Mouse (Mus musculus) brown adipose tissue, adult 24 weeks (tissue): Measurements from ENCODE around the gene Gm29609. TPM values are rescaled to one million over a fixed set of nuclear protein-coding genes. Genes with fewer than 3 reads are reported as not detected.

Experiments
- H3K27ac ChIP-seq: fragments of 200-500 bp; replicated peaks from 2 replicates; pipeline ENCODE4 v1.5.1; 2012; ENCODE audit warnings: low read depth, mild to moderate bottlenecking, low read length
- H3K4me1 ChIP-seq: fragments of 200-500 bp; 2 replicates; pipeline ENCODE4 v1.6.1; 2012; ENCODE audit warnings: low read length, mixed read lengths; ENCODE audit not compliant: control insufficient read depth, insufficient read depth, insufficient read length
- H3K4me3 ChIP-seq: fragments of 200-500 bp; 2 replicates; pipeline ENCODE4 v1.5.1; 2012; ENCODE audit warnings: low read depth, mild to moderate bottlenecking, low read length, moderate library complexity; ENCODE audit not compliant: insufficient read depth
- polyA plus RNA-seq: library from polyadenylated mRNA; stranded (reverse); fragments of >200 nt; gene quantifications from 2 replicates; pipeline ENCODE4 v1.2.4, GENCODE M21; 2012; ENCODE audit not compliant: missing spikeins, insufficient read depth, insufficient read length

Gene Gm29609
- polyA plus RNA-seq, 1 experiment, result not detected

GRCm38 (mm10) chr5:31201042-31201741, 21.5 kb upstream of the Gm29609 start:
- Histone ChIP-seq H3K27ac (peak overlapping the region; percentile 85), H3K4me1 (no peaks in the 10 kb centered on the region; the same call in 1 of the 2 replicates), H3K4me3 (peak overlapping the region; percentile 69)

GRCm38 (mm10) chr5:31200327-31200768, 20.6 kb upstream of the Gm29609 start:
- Histone ChIP-seq H3K4me1 (no peaks in the 10 kb centered on the region; the same call in 1 of the 2 replicates), H3K27ac (no peak overlapping the region), H3K4me3 (peak overlapping the region; percentile 20)

GRCm38 (mm10) chr5:31199893-31200292, 20.2 kb upstream of the Gm29609 start:
- no peaks in the 10 kb centered on the region; the same call in 1 of the 2 replicates for H3K4me1 ChIP-seq
- H3K4me3 ChIP-seq, result no peak overlapping the region
- no peak overlapping the region for H3K27ac ChIP-seq

- no peak overlapping the region for H3K27ac ChIP-seq
- no peaks in the 10 kb centered on the region; the same call in 1 of the 2 replicates for H3K4me1 ChIP-seq
- no peak overlapping the region for H3K4me3 ChIP-seq
Measured at GRCm38 (mm10) chr5:31199321-31199892, 19.7 kb upstream of the Gm29609 start.

GRCm38 (mm10) chr5:31198616-31199320, 19.1 kb upstream of the Gm29609 start:
- H3K4me1 ChIP-seq, result no peaks in the 10 kb centered on the region; the same call in 1 of the 2 replicates
- no peak overlapping the region for H3K27ac ChIP-seq
- H3K4me3 ChIP-seq, result no peak overlapping the region

- Histone ChIP-seq H3K4me3 (no peak overlapping the region), H3K27ac (no peak overlapping the region), H3K4me1 (no peaks in the 10 kb centered on the region; the same call in 1 of the 2 replicates)
Measured at GRCm38 (mm10) chr5:31198170-31198569, 18.5 kb upstream of the Gm29609 start.

GRCm38 (mm10) chr5:31197072-31197471, 17.4 kb upstream of the Gm29609 start:
- Histone ChIP-seq H3K4me3 (no peak overlapping the region), H3K4me1 (peaks cover under 1% of the 10 kb centered on the region), H3K27ac (no peak overlapping the region)

GRCm38 (mm10) chr5:31196207-31196606, 16.5 kb upstream of the Gm29609 start:
- Histone ChIP-seq H3K27ac (no peak overlapping the region), H3K4me1 (peaks cover 3% of the 10 kb centered on the region), H3K4me3 (no peak overlapping the region)

- Histone ChIP-seq H3K27ac (no peak overlapping the region), H3K4me1 (peaks cover 3% of the 10 kb centered on the region), H3K4me3 (no peak overlapping the region)
Measured at GRCm38 (mm10) chr5:31195671-31196070, 16.0 kb upstream of the Gm29609 start.

- Histone ChIP-seq H3K27ac (no peak overlapping the region), H3K4me3 (no peak overlapping the region), H3K4me1 (peaks cover 3% of the 10 kb centered on the region; the same call in 1 of the 2 replicates)
Measured at GRCm38 (mm10) chr5:31194486-31195485, 15.1 kb upstream of the Gm29609 start.

GRCm38 (mm10) chr5:31193631-31194281, 14.0 kb upstream of the Gm29609 start:
- Histone ChIP-seq H3K4me3 (peak overlapping the region; percentile 92), H3K27ac (peak overlapping the region; percentile 85)

GRCm38 (mm10) chr5:31192939-31193630, 13.4 kb upstream of the Gm29609 start, which contains the start of the genes Snx17 and Eif2b4:
Gene Snx17 (plus strand): TSS chr5:31193227.
Gene Eif2b4 (minus strand): TSS chr5:31193430.
- peak within 1 kb of the TSS; percentile 92 for H3K4me3 ChIP-seq
- H3K4me1 ChIP-seq, result peaks cover 3% of the 10 kb centered on the region; the same call in 1 of the 2 replicates

More at GRCm38 (mm10) chr5:31193631-31194281, 14.0 kb upstream of the Gm29609 start:
- H3K4me1 ChIP-seq, result peaks cover 3% of the 10 kb centered on the region; the same call in 1 of the 2 replicates

More at GRCm38 (mm10) chr5:31192939-31193630, 13.4 kb upstream of the Gm29609 start, which contains the start of the genes Snx17 and Eif2b4:
- H3K27ac ChIP-seq, result peak within 1 kb of the TSS; percentile 85
